In genomic region chr11:46754669-46755068, GRCm38 (mm10) we compare ENCODE assay signal across 28 mouse cellular contexts. TPM values are rescaled to one million over a fixed set of nuclear protein-coding genes. Genes with fewer than 3 reads are reported as not detected.
DNase-seq lines count a peak whose midpoint lies in the region; ATAC-seq and TF ChIP-seq lines count a peak whose summit lies in the region.
"Had no signal": no experiment of that assay in that cellular context is flagged by ENCODE, and none has a peak within 500 bp of the region (broad histone marks: within the 10 kb centered on the region; RNA-seq: fewer than 3 reads in every experiment).

No protein-coding gene starts in this region.

- H3K9me3 ChIP-seq in forebrain, embryonic 11.5 days (ENCODE audit: control insufficient read depth, low read length), result no peaks in the 10 kb centered on the region
- H3K9me3 ChIP-seq in forebrain, embryonic 10.5 days, result no peaks in the 10 kb centered on the region
- no peaks in the 10 kb centered on the region for H3K9me3 ChIP-seq in hindbrain, embryonic 13.5 days
- no peaks in the 10 kb centered on the region for H3K9me3 ChIP-seq in hindbrain, embryonic 16.5 days (ENCODE audit: control insufficient read depth, low read length)
- H3K9me3 ChIP-seq: embryonic facial prominence, embryonic 15.5 days; forebrain, embryonic 13.5 days; heart, embryonic 10.5 days; hindbrain, embryonic 15.5 days had no signal

- no peaks in the 10 kb centered on the region for H3K4me1 ChIP-seq in forebrain, embryonic 11.5 days (replicated peaks; ENCODE audit: control insufficient read depth, insufficient read depth, low read length)
- peaks cover 6% of the 10 kb centered on the region for H3K4me1 ChIP-seq in forebrain, embryonic 10.5 days
- no peaks in the 10 kb centered on the region for H3K4me1 ChIP-seq in hindbrain, embryonic 13.5 days (replicated peaks)
- H3K4me1 ChIP-seq in hindbrain, embryonic 16.5 days (ENCODE audit: control insufficient read depth, insufficient read depth, low read depth, low read length), result no peaks in the 10 kb centered on the region
- H3K4me1 ChIP-seq: embryonic facial prominence, embryonic 15.5 days; hindbrain, embryonic 15.5 days had no signal

- H3K4me2 ChIP-seq in forebrain, embryonic 11.5 days (ENCODE audit: low read depth, low read length, severe bottlenecking), result no peak overlapping the region
- H3K4me2 ChIP-seq in hindbrain, embryonic 13.5 days, result no peak overlapping the region
- H3K4me2 ChIP-seq in hindbrain, embryonic 16.5 days (ENCODE audit: low read length), result no peak overlapping the region
- H3K4me2 ChIP-seq: embryonic facial prominence, embryonic 15.5 days; forebrain, embryonic 13.5 days; hindbrain, embryonic 15.5 days had no signal

- 53% methylated on average over 4 of the region's 4 CpGs for WGBS in forebrain, embryonic 11.5 days
- 47% methylated on average over 4 of the region's 4 CpGs for WGBS in forebrain, embryonic 10.5 days
- 76% methylated on average over 4 of the region's 4 CpGs for WGBS in hindbrain, embryonic 13.5 days
- 59% methylated on average over 4 of the region's 4 CpGs for WGBS in hindbrain, embryonic 16.5 days

- no peaks in the 10 kb centered on the region for H3K36me3 ChIP-seq in forebrain, embryonic 11.5 days (ENCODE audit: control insufficient read depth, insufficient read depth, low read length)
- no peaks in the 10 kb centered on the region for H3K36me3 ChIP-seq in forebrain, embryonic 10.5 days (replicated peaks)
- no peaks in the 10 kb centered on the region for H3K36me3 ChIP-seq in hindbrain, embryonic 13.5 days
- H3K36me3 ChIP-seq in hindbrain, embryonic 16.5 days (ENCODE audit: control insufficient read depth, insufficient read depth, low read length), result no peaks in the 10 kb centered on the region
- H3K36me3 ChIP-seq: embryonic facial prominence, embryonic 15.5 days; heart, embryonic 10.5 days; hindbrain, embryonic 15.5 days had no signal

- DNase-seq in forebrain, embryonic 11.5 days (ENCODE audit: low spot score), result no peak
- no peak for DNase-seq in forebrain, embryonic 10.5 days (ENCODE audit: extremely low spot score, low spot score)
- peak; percentile 46 for DNase-seq in brain, embryonic 14.5 days (ENCODE audit: low read depth)
- peak; percentile 32 for DNase-seq in retina, embryonic 14.5 days (ENCODE audit: low spot score)
- no peak for DNase-seq in left cerebral cortex, adult 11 months (ENCODE audit: low spot score)
- DNase-seq: adrenal gland, adult 2 months; adrenal gland, postnatal 25 days; cerebellum, adult 11 months; cerebellum, adult 8-10 months; cerebellum, postnatal 14 days; gastrocnemius, postnatal 10 days; heart, adult 18-20 months; heart, postnatal 10 days; heart, postnatal 4 days; kidney, adult 11 months had no signal

- TF ChIP-seq CTCF in brain, embryonic 14.5 days (IDR thresholded peaks at IDR 0.05; ENCODE audit: borderline replicate concordance, extremely low read depth, insufficient read depth, insufficient read length), result no peak

- TF ChIP-seq POLR2A in brain, embryonic 14.5 days (IDR thresholded peaks at IDR 0.05; ENCODE audit: borderline replicate concordance, extremely low read depth, insufficient read depth, insufficient read length, poor library complexity, severe bottlenecking), result no peak

- no peak overlapping the region for H3K27ac ChIP-seq in forebrain, embryonic 11.5 days (ENCODE audit: low read depth, low read length)
- no peak overlapping the region for H3K27ac ChIP-seq in forebrain, embryonic 10.5 days
- no peak overlapping the region for H3K27ac ChIP-seq in hindbrain, embryonic 13.5 days
- H3K27ac ChIP-seq in hindbrain, embryonic 16.5 days (ENCODE audit: low read depth, low read length), result no peak overlapping the region
- H3K27ac ChIP-seq: embryonic facial prominence, embryonic 15.5 days; forebrain, embryonic 13.5 days; heart, embryonic 10.5 days; hindbrain, embryonic 15.5 days had no signal

- H3K9ac ChIP-seq in forebrain, embryonic 11.5 days (ENCODE audit: low read length), result no peak overlapping the region
- H3K9ac ChIP-seq in hindbrain, embryonic 13.5 days, result no peak overlapping the region
- no peak overlapping the region for H3K9ac ChIP-seq in hindbrain, embryonic 16.5 days (ENCODE audit: low read depth, low read length)
- H3K9ac ChIP-seq: embryonic facial prominence, embryonic 15.5 days; forebrain, embryonic 13.5 days; hindbrain, embryonic 15.5 days had no signal

- H3K27me3 ChIP-seq in forebrain, embryonic 11.5 days (ENCODE audit: control insufficient read depth, insufficient read depth, low read length), result no peaks in the 10 kb centered on the region
- peaks cover 25% of the 10 kb centered on the region for H3K27me3 ChIP-seq in forebrain, embryonic 10.5 days (ENCODE audit: poor library complexity, severe bottlenecking)
- H3K27me3 ChIP-seq in hindbrain, embryonic 13.5 days, result 0 out of 2 replicates have a peak, but pooled peaks cover 2% of the 10 kb centered on the region
- no peaks in the 10 kb centered on the region for H3K27me3 ChIP-seq in hindbrain, embryonic 16.5 days (replicated peaks; ENCODE audit: control insufficient read depth, insufficient read depth, low read length)
- H3K27me3 ChIP-seq: CH12.LX; embryonic facial prominence, embryonic 15.5 days; forebrain, embryonic 13.5 days; hindbrain, embryonic 15.5 days; Patski had no signal

- no peak overlapping the region for H3K4me3 ChIP-seq in forebrain, embryonic 11.5 days (ENCODE audit: low read depth, low read length)
- H3K4me3 ChIP-seq in forebrain, embryonic 10.5 days, result no peak overlapping the region
- no peak overlapping the region for H3K4me3 ChIP-seq in hindbrain, embryonic 13.5 days
- H3K4me3 ChIP-seq in hindbrain, embryonic 16.5 days (ENCODE audit: low read length), result no peak overlapping the region
- H3K4me3 ChIP-seq: embryonic facial prominence, embryonic 15.5 days; erythroblast, embryonic 14.5 days; forebrain, embryonic 13.5 days; heart, embryonic 10.5 days; hindbrain, embryonic 15.5 days had no signal

- ATAC-seq in forebrain, embryonic 11.5 days (replicated peaks; ENCODE audit: low FRiP score), result peak; percentile 79
- ATAC-seq in hindbrain, embryonic 13.5 days (ENCODE audit: low FRiP score), result peak; percentile 52; the same call in 1 of the 2 replicates
- no peak for ATAC-seq in hindbrain, embryonic 16.5 days
- ATAC-seq: activated CD4-positive, CD25-positive, alpha-beta regulatory T cell, adult 4 months; forebrain, embryonic 13.5 days; Patski had no signal

RNA-seq across cellular contexts. Expression of gene Havcr1, which starts 19.8 kb away (rescaled TPM):
- not detected in 2 replicates for polyA plus RNA-seq in forebrain, embryonic 11.5 days (2014; fragmentation: Nextera tagmentation; extraction: Ambion mirVana)
- 0.07 TPM in 1 of 2 replicates, not detected in the other for polyA plus RNA-seq in forebrain, embryonic 10.5 days (2016; fragmentation: Nextera tagmentation; extraction: Ambion mirVana)
- not detected in 2 replicates for polyA plus RNA-seq in hindbrain, embryonic 13.5 days (2015; fragmentation: Nextera tagmentation; extraction: Ambion mirVana)
- polyA plus RNA-seq in hindbrain, embryonic 16.5 days (2015; fragmentation: Nextera tagmentation; extraction: Ambion mirVana), result not detected in 2 replicates
- 0.12 TPM in 1 of 2 replicates, not detected in the other for polyA plus RNA-seq in brain, embryonic 14.5 days (2012; rRNA removed)
- polyA plus RNA-seq: activated CD4-positive, CD25-positive, alpha-beta regulatory T cell, adult 4 months; adrenal gland, adult 2 months; erythroblast, embryonic 14.5 days; forebrain, embryonic 13.5 days; frontal cortex, adult 2 months; heart, embryonic 10.5 days; heart, embryonic 14.5 days; hindbrain, embryonic 15.5 days; intestine, embryonic 14.5 days had no signal

RNA-seq across cellular contexts. Expression of gene Timd2, which starts 47.8 kb away (rescaled TPM):
- 0.13 and 0.28 TPM in 2 replicates for polyA plus RNA-seq in forebrain, embryonic 11.5 days (2014; fragmentation: Nextera tagmentation; extraction: Ambion mirVana)
- polyA plus RNA-seq in forebrain, embryonic 10.5 days (2016; fragmentation: Nextera tagmentation; extraction: Ambion mirVana), result 0.11 and 0.12 TPM in 2 replicates
- polyA plus RNA-seq in hindbrain, embryonic 13.5 days (2015; fragmentation: Nextera tagmentation; extraction: Ambion mirVana), result not detected in 2 replicates
- not detected in 2 replicates for polyA plus RNA-seq in hindbrain, embryonic 16.5 days (2015; fragmentation: Nextera tagmentation; extraction: Ambion mirVana)
- polyA plus RNA-seq in brain, embryonic 14.5 days (2012; rRNA removed), result 0.20 TPM in 1 of 2 replicates, not detected in the other
- polyA plus RNA-seq: adrenal gland, adult 2 months; erythroblast, embryonic 14.5 days; forebrain, embryonic 13.5 days; frontal cortex, adult 2 months; heart, embryonic 14.5 days had no signal

RNA-seq across cellular contexts. Expression of gene Timd4, which starts 55.9 kb away (rescaled TPM):
- polyA plus RNA-seq in forebrain, embryonic 11.5 days (2014; fragmentation: Nextera tagmentation; extraction: Ambion mirVana), result not detected in 2 replicates
- 0.14 and 0.22 TPM in 2 replicates for polyA plus RNA-seq in forebrain, embryonic 10.5 days (2016; fragmentation: Nextera tagmentation; extraction: Ambion mirVana)
- 0.14 and 0.27 TPM in 2 replicates for polyA plus RNA-seq in hindbrain, embryonic 13.5 days (2015; fragmentation: Nextera tagmentation; extraction: Ambion mirVana)
- polyA plus RNA-seq in hindbrain, embryonic 16.5 days (2015; fragmentation: Nextera tagmentation; extraction: Ambion mirVana), result 0.16 TPM in 1 of 2 replicates, not detected in the other
- polyA plus RNA-seq in brain, embryonic 14.5 days (2012; rRNA removed), result 0.06 and 0.11 TPM in 2 replicates
- polyA plus RNA-seq: activated CD4-positive, CD25-positive, alpha-beta regulatory T cell, adult 4 months; forebrain, embryonic 13.5 days; Patski had no signal

Comparison
In these comparisons a context has a peak if more than half of its experiments do, and no peak if none do; other contexts are left out.
1. DNase-seq: peak in brain, embryonic 14.5 days (single experiment) and retina, embryonic 14.5 days (single experiment); none in forebrain, embryonic 11.5 days (single experiment), forebrain, embryonic 10.5 days (single experiment) and left cerebral cortex, adult 11 months (single experiment).